Mouse (Mus musculus) embryonic fibroblast, embryonic 13.5 days (primary cell): ENCODE results near the gene Prm2.

Experiments used
- CTCF ChIP-seq: IDR thresholded peaks from 2 replicates; pipeline ENCODE4 v1.5.1; 2011; ENCODE audit warnings: mild to moderate bottlenecking, control low read depth, low read length, moderate library complexity, borderline replicate concordance; ENCODE audit not compliant: insufficient read depth
- POLR2A ChIP-seq: IDR thresholded peaks from 2 replicates; pipeline ENCODE4 v1.6.1; 2011; ENCODE audit warnings: low read depth, mild to moderate bottlenecking, control low read depth, low read length, moderate library complexity

- TF ChIP-seq CTCF, result no peak
- TF ChIP-seq POLR2A, result no peak
Observed at GRCm38 (mm10) chr16:10837250-10837649, 41.3 kb upstream of the Prm2 start.
